Mouse (Mus musculus): ENCODE results near the gene Zc3h4.

DNA sequence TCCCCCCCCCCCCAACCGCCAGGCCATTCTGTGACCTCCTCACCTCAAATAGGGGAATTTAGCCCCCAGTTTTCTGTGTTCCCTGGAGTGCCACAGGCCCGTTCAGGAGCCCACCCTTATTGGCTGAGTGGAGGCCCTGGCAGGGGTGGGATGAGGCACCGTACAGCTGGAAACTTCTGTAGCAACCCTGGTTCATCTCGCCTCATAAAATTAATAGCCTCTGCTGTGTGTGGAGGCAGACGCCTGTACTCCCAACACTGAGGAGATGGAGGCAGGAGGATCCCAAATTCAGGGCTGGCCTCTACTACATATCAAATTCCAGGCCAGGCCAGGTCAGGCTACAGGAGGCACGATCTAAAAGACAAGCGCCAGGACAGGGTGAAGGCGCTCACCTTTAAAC is 73.1 kb downstream of the Zc3h4 start:
- TF ChIP-seq GATA1 (IDR thresholded peaks at IDR 0.05; ENCODE audit: low read length), result no peak
- TF ChIP-seq TAL1 (IDR thresholded peaks at IDR 0.05; ENCODE audit: low read length), result no peak

Data from erythroblast, embryonic 14.5 days (primary cell).